Mouse (Mus musculus): ENCODE data around the gene Rerg.

Gene Rerg

DNA sequence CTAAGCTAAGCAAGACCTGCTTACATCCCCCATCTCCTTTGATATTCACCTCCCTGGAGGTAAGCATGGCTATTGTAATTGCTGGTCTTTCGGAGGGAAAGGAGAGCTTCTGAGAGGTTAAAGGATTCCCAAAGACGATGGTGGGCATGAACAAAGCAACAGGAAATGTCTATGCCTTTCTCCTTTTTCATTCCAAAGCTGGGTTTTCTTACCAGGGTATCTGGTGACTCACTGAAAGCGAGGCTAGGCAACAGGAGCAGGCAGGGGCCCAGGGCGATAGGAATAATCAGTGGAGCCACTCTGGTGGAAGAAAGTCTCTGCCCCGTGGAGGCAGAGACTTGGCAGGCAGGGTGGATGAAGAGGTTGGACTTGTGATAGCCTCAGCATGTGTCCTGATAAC, at the start of gene Rerg:
Rerg (minus strand) TSS at position 272 of the 400 bp plus-strand sequence.
- no peak for DNase-seq

DNA sequence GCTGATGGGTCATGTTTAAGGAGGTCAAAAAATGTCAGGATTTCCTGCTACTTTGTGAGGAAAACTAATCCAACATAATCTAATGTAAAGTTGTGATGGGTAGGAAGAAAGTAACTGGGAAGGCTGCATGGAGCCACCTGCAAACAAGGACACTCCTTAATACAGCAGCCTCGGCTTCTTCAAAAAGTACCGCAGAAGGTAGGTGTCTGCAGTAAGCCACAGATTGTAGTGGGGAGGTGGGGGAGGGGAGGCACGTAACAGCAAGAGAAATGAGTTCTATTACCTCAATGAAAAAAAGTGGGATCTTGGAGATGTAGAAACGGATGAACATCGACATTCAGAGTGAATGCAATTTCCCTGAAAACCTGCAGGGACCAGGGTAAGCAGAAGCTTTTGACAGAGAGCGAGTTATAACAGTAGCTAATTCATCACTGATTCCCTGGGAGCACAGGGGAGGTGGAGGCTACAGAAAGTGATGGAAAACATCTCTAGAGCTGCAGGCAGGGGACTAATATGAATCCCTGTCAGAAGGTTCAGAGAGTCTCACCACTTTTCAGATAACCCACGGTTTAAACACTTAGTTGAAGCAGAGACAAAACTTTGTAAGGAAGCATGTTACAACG, 47.7 kb upstream of the Rerg start:
- DNase-seq = no peak

DNA sequence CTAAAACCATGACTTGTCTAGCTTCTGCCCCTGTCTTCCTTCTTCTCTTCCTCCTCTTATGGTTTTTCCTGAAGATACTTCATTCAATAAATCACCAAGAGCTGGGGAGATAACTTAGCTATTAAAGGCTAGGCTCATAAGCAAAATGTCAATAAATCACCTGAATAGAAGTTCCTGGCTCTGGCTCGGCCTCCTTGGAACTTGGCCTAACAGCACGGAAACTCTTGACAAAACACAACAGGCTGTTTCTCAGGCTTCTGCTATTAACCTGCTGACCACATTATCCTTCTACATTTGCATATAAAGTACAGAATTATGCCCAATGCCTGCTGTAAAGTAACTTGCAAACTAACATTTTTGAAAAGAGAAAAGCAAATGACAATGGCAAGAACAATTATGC, 41.1 kb upstream of the Rerg start:
- peak; percentile 35 for DNase-seq

DNA sequence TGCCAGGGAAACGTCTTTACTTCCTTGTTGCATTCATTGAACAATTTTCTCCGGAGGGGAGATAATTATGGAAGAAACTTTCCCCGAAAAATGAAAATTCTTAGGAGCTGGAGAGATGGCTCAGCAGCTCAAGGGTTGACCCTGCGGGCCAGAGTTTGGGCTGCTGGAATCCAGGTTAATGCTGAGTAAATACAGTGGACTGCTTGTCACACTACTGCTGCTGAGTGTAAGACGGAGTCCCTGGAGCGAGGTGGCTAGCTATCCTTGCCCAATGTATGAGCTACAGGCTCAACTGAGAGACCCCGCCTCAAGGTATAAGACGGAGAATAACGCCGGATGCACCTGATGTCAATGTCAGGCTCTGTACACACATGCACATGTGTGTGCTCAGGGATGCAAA, 40.7 kb upstream of the Rerg start:
- no peak for DNase-seq

DNA sequence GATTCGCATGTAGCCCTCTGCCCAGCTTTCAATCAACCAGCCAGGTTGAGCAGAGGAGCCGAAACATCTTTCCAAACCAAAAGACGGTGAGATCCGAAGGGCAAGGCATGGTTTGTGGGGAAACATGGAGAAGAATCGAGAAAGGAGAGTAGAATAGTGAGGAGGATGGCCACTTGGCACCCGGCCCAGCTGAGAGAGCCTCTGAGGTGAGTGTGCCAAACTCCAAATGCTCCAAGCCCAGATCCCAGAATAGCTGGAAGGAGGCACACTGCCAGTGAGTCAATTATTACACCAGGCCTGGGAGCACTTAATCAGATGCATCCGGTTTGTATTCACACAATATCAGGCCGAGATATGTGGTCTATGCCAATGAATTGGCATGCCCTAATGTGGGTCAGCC, 39.7 kb upstream of the Rerg start:
- peak; percentile 89 for DNase-seq

DNA sequence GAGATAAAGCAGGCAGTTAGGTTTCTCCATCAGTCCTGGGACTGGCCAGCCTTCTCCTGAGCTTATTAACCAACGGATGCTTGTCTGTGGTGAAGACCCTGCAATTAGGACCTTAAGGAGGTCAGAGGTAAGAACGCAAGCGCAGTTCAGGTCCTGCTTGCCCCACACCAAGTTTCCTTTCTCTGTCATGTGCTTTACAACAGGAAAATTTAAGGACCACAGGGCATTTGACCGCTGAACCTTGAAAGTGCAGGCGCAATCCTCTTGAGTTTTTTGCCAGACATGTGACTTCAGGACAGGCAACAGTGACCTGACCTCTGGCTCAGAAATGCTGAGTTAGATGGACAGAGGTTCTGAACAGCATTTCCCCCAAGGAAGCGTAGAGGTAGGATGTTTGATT, 36.8 kb upstream of the Rerg start:
- DNase-seq = peak; percentile 47

DNA sequence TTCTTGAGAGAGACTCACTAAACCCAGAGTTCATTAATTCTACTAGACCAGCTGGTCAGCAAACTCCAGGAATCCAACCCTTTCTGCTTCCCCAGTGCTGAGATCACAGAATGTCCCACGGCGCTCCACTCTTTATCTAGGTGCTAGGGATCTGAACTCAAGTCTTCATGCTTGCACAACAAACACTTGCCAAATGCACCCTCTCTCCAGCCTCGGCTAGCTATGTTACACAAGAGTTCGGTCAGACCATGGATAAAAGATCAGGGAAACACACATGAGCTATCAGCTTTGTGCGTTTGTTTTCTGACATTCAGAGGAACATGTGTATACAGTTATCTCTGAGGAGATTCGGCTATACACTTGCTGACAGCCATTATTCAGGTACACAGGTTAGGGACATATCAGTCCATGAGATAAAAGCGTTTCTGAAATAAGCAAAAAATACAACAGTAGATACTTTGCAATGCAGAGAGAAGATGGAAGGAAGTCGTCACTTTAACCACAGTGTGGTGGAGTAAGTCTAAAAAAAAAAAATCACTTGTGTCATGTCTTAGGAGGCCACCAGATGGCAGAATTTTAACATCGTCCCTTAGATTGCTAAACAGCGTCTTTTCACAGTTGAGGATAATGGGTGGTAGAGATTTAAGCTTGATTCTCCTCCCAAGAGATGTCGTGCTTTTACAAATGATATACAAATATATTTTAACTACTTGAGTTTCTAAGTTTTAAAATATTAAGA, 35.5 kb upstream of the Rerg start:
- peak; percentile 33 for DNase-seq

DNA sequence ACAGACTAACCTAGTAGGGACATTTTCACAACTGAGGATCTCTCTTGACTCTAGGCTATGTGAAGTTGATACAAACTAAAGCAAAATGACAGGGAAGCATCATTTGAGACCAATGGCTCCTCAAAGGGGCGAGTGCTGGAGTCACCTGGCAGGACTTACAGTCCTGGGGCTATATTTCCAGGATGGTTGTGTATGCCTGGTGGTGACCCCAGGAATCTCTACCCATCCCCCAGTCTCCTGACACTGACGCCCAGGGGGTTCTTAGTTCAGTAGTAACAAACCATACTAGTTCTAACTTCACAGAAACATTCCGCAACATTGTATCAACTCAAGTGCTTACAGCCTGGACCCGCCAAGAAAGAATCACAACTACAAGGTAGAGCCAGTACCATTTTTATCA, 32.4 kb upstream of the Rerg start:
- no peak for DNase-seq

DNA sequence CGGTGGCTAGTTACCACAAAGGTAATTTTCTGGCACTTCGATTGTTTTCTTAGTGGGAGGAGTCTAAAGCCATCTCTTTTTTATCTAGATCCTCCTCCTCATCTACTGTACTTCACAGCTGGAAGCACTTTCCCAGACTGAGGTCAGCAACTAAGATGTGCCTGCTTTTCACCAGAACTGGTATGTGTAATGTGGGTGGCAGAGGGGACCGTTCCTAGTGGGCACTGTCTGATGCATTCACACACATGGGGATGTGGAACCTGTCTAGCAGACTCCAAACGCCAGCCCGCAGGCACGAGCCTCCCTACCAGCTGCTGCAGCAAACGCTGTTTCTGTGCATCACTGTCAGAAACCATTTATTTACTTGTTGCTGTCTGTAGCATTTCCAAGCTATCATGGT, 31.3 kb upstream of the Rerg start:
- no peak for DNase-seq

DNA sequence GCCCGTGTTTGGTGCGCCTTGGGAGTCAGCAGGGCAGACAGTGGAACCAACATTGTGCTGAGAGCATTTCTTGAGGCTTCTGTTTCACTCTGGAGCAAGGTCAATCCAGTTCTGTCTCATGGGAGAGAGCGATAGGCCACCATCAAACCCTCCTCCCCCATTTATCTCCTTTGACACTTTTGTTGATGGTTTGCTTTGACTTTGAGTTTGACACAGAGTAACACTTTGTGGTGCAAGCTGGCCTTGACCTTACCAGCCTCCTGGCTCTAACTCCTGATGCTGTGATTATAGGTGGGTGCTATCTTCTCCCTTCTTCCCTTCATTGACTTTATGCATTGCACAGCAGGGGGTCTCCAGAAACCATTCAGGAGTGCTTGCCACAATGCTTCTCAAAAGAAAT, 30.9 kb upstream of the Rerg start:
- no peak for DNase-seq

DNA sequence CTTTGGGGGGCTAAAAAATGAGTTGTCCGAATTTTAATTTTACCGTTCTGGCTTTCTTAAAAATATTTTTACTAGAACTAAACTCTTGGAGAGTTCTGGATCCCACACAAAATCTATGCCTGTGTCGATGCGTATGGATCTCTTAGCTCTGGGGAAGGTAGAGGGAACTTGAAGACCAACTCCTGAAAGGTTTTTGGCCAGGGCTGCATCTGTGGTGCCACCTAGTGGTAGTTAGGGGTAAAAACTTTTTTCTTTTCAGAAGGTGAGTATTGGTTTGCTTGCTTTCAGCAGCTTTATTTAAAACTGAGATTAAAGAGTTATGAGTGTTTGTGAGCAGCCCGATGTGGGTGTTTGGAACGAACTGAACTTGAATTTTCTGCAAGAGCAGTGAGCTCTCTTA, 21.8 kb upstream of the Rerg start:
- DNase-seq = peak; percentile 29

DNA sequence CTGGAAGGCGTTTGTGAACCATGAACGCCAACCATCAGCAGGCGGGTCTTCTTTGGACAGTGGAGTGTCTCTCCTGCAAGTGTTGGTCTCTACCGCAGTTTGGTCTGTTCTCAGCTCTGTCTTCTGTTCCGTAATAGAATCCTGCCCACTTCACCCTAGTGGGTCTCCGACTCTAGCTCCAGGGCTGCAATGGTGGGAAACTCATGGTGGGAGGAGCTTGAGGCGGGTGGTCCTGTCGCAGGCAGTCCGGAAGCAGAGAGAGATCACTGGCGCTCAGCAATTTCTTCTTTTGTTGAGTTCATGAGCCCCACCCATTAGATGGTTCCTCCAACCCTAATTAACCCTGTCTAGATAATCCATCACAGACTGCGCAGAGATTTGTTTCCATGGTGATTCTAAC, 20.7 kb upstream of the Rerg start:
- DNase-seq = no peak

DNA sequence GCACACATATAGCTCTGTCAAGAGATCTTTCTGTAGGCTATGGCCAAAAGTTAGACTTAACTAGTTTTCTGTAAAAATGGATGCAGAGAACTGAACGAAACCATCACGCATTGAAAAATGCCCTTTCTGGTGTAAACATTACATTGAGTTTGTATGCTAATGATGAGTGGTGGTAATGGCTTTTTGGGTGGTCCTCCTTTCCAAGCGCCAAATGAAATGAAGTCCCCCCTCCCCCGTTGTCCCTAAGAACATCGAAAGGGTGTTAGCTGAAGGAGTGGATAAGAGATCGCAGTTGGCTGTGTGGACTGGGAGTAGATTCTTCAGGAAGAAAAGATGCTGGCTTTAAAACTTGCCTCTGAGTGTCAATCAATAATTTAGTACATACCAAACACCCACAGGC, 20.3 kb upstream of the Rerg start:
- no peak for DNase-seq

DNA sequence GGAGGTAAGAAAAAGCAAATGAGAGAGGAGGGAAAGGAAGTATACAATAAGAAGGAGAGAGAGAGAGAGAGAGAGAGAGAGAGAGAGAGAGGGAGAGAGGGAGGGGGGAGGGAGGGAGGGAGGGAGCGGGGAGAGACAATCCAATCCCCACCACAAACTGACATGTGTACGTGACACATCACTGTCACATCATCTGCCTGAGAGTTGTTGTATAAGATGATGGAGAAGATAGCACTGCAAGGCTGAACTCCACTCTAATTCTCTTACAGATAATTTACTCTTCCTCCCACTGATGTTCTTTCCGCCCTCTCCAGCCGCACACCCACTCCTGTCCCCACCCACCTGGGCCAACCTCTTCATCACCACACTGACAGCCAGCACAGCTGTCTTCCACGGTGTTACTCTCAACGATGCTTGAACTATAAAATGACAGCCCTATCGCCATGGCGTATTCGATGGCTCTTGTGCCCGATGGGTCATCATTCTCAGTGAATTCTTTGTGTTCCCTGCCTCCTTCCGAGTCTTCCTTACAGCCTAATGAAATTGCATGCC, 18.2 kb upstream of the Rerg start:
- DNase-seq = no peak

DNA sequence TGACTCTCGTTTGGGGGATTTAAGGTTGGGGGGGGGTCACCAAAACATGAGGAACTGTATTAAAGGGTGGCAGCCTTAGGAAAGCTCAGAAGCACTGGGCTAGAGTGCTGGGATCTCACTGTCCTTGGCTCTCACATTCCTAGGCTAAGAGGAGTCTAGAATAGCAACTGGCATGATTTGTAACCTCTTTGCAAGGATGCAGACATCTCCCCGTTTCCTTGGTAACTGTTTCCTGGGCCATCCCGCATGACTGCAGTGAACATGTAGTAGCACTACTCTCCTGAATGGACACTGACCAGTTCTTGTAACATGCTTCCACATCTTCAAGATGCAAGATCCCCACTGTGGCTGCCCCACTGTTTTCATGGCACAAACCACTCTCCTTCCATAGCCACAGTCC, 17.1 kb upstream of the Rerg start:
- DNase-seq = no peak

DNA sequence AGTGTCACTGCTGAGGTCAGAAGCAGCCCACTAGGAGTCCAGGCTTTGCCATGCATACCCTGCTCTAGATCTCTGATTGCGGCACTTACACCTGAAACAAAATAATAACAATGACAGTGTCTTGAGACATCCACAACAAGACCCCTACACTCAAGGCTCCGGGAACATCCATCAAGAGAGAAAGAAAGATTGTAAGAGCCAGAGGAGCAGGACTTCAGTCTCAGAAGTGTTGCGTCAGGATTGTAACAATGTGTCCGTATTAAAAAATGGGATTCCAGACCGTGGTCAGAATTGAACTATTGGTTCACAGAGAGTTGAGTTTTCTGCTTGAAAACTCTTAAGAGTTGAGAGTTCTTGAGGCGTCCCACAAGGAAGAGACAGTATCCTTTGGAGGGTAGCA, 10.3 kb upstream of the Rerg start:
- no peak for DNase-seq

DNA sequence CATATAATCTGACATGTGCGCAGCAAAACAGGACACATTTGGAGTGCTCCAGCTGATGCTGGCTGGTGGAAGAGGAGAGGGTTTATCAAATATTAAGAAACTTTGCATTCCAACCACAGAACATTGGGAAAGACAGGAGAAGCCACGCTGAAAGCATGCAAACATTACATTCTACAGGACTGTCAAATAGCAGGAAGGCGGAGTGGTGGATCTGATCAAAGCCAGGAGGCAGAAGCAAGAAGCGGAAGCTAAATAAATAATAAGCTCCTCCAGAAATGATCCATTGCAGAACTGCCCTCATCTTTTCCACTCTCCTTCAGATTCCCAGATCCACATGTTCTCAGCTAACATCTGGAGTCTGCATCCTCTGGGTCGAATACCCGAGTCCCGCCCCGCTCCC, 9.8 kb upstream of the Rerg start:
- DNase-seq = no peak

DNA sequence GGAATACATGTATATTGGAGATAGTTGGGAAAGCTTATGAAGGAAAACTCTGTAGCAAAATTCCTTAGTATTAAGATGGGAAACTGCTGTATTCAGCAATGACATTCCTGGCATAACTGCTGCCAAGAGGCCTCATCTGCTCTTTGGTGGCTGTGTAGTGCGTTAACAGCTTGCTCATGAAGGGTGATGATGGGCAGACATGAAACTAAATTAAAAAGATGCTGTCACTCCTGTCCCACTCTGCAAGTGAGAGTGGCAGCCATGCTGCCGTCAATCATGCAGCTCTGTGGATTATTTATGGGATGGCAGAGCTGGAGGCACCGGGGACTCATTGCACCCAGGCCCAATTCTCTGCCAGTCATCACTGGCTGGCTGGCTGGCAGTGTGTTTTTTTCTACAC, 8.7 kb upstream of the Rerg start:
- no peak for DNase-seq

DNA sequence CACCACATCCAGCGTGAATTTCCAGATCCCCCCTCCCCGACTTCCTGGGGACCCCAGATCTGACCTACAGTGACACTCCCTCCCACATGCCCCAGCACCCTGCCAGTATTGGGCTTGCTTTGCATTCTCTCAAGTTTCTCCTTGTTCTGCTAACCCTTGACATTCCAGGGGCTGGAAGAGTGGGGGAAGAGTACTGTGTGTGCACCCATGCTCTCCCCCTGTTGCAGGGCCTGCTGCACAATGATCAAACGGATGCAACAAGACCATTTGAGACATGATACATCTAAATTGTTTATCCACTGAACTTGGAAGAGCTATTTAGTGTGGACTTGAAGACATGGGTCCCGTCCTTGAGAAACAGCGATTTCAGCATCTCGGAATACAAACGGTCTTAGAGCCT, 349 bp upstream of the Rerg start:
- DNase-seq = no peak

DNA sequence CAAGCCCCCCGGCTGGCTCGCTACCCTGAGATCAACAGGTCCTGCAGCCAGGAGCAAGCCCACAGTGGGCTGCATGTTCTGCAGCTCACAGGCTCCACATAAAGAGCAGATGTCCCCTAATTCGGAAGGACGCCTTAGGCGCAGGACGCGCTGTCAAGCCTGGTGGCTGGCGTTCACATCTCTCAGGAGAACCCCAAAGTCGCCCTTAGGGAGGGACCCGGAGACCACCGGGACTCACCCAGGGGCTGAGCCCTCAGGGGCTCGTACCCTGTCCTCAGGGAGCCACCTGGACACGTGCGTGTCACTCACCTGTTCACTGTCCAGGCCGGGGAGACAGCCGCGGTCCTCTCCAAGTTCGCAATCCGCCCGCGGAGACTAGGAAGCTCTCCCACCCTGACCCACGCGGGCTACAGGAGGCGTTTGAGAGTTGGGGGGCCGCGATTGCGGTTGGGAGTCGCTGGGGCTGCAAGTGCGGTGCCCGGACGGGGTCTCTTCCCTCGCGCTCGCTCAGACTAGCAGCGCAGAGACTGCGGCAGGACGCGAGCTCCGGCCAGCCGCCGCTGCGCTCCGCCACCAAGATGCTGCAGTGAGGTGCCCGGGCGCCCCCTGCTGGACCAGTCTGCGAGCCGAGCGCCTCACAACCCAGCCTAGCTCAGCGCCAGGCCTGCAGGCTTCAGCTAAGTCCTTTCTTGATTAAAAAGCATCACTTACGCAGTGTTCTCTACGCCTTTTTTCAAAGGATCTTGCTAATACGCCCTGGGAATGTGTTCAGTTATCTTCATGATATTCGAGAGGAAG, 927 bp downstream of the Rerg start:
- DNase-seq = peak; percentile 93

DNA sequence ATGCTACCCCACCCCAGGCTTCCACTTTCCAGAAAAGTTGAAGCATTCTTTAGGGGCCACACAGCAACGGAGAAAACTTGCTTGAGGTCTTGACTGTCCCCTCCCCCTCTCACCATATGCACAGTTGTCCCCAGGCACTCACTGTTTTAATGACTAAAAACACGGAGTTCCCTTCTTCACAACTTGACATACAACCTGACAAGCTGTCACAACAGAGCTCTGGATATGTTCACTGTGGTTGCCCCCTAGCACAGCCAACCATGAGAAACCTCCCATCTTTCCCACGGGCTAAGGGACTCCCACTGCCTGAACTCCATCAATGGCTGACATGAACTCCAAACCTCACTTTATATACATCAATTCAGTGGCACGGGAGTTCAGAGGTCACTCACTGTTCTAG, 3.5 kb downstream of the Rerg start:
- no peak for DNase-seq

DNA sequence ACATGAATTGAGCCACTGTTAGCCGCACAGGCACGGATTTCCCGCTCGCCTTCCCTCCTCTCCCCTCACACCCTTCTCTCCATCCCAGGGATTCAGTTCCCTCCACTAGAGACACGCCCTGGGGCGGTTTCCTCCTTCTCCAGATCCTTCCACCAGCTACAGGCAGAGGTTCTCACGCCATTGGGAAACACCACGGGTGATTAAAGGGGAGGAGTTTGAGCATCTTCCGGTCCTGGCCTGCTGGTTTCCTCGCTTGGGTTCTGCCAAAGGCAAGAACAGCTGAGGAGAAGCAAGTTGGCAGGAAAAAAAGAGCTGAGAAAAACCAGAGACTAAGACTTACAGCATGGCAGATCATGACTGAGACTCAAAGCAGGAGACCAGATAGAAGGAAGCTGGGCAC, 6.7 kb downstream of the Rerg start:
- DNase-seq = no peak

DNA sequence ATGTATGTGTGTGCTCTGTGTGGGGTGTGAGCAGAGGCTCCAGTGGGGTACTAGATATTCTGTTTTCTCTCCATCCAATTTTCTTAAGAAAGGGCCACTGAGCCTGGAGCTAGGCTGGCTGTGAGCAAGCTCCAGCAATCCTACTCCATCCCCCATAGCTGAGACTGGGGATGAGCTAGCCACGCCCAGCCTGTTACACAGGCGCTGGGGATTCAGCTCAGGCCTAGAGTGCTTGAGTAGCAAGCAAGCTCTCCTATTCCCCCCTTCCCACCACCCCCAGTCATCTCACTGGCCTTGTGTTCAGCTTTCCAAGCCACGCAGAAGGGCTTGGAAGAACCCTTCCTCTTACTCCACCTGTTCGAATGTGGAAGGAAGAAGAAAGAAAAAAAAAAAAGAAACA, 7.2 kb downstream of the Rerg start:
- no peak for DNase-seq

DNA sequence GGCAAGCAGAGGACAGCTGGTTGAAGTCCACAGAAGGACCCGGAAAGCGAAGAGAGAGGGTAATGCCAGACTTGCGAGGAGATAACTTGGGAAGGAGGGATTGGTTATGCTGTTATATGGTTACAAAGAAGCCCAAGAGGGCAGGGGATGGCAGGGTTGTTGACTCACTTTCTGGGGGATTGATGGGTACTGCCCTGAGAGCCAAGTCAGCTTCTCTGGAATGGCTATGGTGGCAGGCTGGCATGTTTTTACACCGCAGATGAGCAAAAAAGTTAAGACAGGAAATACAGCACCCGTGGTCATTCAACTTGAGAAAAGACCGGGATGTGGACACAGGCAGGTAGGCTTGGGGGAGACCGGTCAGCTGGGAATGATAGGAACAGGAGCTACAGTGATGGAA, 7.8 kb downstream of the Rerg start:
- no peak for DNase-seq
